Mouse (Mus musculus) thymus, postnatal 36 days (tissue): ENCODE data around the gene Fry.

Source experiments
- DNase-seq, 2 experiments: peaks; one replicate each; pipeline ENCODE4 v3.0.0; 2022; ENCODE audit warnings: mixed read lengths in 2 of 2

Gene Fry

GRCm38 (mm10) chr5:150131166-150131565 lies 12.7 kb downstream of the Fry start:
- no peak for DNase-seq

GRCm38 (mm10) chr5:150134651-150135050 lies 16.2 kb downstream of the Fry start:
- DNase-seq: no peak

DNA sequence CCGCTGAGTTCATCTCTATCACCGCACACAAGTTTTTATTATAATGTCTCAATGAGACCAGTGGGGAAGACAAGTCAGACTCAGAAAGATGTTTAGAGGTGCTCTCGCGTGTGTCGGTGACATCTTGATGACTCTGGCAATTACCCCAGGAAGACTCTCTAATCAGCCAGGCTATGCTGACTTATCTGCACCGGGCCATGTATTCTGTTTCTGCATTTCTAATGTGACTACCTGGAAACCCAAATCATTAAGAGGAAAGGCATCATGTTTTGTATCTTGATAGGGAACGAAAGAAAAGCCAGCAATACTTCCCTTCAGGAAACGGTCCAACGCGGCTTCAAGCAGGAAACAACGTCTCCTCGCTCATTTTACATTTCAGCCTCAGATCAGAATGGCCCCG lies 17.1 kb downstream of the Fry start:
- DNase-seq: no peak

GRCm38 (mm10) chr5:150137772-150138451 lies 19.5 kb downstream of the Fry start:
- peak in 1 of 2 experiments; percentile 18 for DNase-seq

DNA sequence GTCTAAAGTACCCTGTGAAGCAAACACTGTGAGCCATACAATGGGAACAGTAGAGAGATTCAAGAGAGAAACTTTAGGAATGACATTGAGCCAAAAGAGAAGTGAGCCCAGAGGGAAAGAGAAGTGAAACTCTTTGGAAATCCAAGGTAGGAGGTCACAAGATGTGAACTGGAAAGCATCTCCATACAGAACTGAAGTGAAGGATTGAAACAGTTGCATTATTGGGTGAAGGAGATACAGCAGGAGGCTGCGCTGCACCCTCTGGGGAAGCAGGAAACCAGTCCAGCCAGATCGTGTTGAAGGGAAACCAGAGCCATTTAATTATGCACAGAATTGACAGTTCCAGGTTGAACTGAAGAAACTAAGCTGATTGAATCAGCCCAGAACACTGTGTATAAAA lies 22.1 kb downstream of the Fry start:
- DNase-seq: no peak

DNA sequence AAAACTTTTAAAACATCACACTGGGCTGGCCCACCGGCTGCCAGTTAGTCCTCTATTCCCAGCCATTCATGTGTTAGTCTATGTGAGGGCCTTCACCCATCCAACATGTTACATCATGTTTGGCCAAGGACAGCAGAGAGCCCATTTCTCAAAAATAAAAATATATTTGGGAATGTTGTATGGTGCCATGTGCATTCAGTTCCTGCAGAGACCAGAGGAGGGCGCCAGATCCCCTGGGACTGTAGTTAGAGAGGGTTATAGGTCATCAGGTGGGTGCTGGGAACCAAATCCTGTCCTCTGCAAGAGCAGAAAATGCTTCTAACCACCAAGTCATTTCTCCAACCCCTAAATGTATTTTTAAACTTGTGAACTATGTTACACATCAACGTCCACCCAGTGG lies 27.5 kb downstream of the Fry start:
- DNase-seq: no peak

- no peak for DNase-seq
Measured at GRCm38 (mm10) chr5:150146612-150147011, 28.2 kb downstream of the Fry start.

DNA sequence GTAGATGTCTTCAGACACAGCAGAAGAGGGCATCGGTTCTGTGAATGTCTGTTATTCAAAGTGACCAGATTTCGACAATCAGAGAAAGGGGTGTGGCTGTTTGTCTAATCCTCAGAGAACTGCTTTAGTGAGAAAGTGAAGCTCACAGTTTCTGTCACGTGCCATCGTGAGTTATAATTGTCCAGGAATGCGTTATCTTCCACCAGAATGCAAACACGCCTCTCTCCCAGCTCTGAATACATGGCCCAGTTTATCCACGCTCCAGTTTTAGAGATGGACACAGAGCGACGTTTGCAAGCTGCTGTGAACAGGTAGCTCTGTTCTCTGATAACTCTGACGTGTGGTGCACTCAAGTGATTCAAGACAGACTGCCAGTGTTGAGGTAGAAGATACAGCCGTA lies 31.3 kb downstream of the Fry start:
- no peak for DNase-seq

- DNase-seq: no peak
Measured at GRCm38 (mm10) chr5:150150986-150151385, 32.5 kb downstream of the Fry start.

- no peak for DNase-seq
Measured at GRCm38 (mm10) chr5:150152071-150152879, 33.8 kb downstream of the Fry start.

- DNase-seq: no peak
Measured at GRCm38 (mm10) chr5:150152880-150153281, 34.4 kb downstream of the Fry start.

DNA sequence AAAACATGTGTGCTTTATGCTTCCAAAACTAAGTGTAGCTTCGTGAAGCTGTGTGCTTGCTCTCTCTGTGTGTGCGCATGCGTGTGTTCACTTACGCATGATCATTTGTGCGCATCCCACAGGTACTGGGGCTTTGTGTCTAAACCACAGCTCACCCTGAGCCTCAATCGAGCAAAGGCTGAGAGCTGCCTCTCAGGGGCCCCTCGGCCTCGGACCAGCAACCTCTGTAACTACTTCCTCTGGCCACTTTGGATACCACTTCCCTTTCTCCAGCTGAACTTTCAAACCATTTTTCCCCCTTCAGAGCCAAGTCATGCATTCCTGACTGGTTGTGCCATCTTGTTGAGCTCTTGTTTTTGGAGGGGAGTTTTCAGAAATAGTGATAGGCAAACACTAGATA lies 36.9 kb downstream of the Fry start:
- DNase-seq: no peak

DNA sequence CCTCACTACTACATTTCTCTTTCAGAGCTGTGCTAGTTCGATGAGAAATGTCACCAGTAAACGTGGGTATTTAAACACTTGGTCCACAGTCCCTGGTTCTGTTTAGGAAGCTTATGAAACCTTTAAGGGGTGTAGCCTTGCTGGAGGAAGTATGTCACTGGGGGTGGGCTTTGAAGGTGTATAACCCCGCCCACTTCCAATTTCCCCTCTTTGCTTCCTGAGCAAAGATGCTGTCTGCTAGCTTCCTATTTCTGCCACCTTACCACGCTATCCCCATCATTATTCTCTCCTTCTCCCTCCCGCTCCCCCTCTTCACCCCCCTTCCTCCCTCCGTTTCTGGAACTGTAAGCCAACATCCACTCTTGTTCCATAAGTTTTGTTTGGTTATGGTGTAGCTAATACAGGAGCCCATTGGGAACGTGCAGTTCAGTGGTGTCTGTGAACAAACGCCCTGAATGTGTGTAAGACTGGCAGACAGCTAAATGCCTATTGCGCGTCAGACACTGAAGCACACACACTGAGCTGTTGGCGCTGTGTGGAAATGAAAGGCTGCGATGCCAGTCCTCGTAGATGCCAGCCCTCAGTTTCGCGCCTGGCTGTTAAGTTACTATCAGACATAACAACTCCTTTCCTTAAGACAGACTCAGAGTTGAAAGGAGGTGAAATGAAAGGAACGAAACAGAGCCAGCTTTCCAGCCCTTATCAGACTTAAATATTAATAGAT lies 37.8 kb downstream of the Fry start:
- no peak for DNase-seq

DNA sequence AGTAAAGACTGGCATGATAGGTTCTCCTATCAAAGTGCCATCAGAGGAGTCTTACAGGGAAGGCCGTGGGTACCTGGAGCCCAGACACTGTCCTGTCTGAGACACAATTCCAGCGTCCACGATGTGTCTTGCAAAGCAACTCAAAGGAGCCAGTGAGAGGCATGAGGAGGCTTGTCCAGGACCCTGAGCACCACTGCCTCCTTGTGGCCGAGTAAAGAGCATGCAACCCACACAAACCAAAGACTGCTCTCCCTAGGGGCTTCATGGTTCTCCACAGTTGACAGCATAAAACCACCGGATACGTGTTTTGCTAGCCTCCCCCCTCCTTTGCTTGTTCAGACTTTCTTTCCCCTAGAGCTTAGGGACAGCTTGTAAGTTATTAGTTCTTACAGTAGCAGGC lies 39.2 kb downstream of the Fry start:
- peak; percentile 53 to 54 for DNase-seq

DNA sequence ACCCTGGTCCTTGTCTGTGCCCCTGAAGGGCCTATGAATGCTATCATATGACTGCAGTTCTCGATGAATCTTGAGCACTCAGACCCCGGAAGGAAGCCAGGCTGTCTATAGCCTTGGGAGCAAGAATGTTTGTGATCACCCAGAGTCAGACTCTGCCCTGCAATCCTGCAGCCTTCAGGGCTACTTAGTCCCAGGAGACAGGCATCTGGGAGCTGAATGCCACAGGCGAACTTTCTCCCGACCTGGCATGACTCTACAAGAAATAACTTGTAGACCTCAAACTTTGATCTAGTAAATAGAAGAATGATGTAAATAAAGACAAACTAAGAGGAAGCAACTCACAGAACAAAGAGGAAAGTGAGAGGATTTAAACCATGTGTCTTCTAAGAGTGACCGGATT lies 40.7 kb downstream of the Fry start:
- DNase-seq: no peak

DNA sequence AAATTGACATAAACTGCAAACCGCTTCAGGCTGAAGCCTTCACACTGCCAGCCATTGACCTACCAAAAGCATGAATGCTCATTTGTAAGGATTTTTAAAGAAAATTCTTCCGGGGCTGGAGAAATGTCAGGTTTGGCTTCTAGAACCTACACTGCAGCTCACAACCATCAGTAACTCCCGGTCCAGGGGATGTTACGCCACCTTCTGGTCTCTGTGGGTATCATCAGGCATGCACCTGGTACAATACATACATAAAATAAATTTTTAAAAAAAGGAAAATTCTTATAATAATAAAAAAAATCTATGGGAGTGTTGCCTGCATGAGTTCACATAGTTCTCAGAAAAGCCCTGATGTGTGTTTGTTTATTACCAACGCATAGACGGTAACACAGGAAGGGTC lies 42.7 kb downstream of the Fry start:
- no peak for DNase-seq

GRCm38 (mm10) chr5:150161898-150162297 lies 43.5 kb downstream of the Fry start:
- DNase-seq: no peak

GRCm38 (mm10) chr5:150164671-150165070 lies 46.2 kb downstream of the Fry start:
- no peak for DNase-seq

GRCm38 (mm10) chr5:150166811-150167210 lies 48.4 kb downstream of the Fry start:
- DNase-seq: no peak

DNA sequence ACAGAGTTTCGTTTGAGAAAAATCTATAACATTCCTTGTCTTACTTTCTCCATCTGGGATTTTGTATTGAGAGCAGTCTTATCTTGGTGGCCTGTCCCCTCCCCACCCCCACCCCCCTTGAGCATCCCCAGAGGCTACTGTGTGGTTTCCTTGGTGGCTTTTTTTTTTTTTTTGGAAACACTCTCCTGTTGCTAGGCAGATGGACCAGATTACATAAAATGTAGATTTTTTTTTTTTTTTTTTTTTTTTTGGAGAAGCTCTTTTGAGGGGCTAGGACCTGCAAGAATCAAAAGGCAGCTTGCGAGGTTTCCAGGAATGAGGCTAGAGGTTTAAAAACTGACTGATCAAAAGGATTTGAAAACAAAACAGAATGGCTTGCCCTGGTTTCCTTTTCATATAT lies 48.8 kb downstream of the Fry start:
- DNase-seq: no peak

- DNase-seq: peak; percentile 32 to 43
Measured at GRCm38 (mm10) chr5:150168712-150169111, 50.3 kb downstream of the Fry start.

DNA sequence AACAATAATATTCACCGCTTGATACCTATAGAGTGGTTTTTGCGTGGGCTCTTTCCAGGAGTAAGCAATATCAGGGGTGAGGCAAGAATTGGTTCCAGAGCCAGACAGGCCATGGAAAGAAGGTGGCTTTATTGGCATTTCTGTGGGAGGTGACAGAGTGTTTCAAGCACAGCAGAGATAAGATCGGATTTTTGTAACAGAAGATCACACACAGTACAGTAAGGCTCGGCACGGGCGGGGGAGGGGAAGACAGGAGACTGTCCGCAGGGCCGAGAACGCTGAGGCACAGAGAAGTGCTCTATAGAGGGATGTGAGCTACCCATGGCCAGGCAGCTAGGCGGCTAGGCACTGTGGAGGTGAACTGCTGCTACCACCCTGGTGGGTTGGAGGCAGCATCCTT lies 53.1 kb downstream of the Fry start:
- DNase-seq: no peak

DNA sequence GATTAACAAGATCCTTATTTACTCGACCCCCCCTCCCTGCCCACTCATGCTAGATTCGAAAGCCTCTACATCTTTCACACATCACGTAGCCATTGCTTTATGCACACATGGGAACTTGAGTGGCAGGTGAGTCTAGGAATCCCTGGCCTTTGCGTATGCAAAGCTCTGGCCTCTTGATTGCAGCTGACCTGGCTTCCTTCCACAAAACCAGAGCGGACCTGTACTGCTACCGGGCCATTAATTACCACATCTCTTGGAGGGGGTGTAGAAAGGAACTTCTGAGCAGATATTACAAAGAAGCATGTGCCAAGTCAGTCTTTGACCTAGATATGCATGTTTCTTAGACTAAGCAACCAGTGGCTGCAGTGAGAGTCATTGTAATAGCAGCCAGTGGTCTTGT lies 55.4 kb downstream of the Fry start:
- DNase-seq: no peak

DNA sequence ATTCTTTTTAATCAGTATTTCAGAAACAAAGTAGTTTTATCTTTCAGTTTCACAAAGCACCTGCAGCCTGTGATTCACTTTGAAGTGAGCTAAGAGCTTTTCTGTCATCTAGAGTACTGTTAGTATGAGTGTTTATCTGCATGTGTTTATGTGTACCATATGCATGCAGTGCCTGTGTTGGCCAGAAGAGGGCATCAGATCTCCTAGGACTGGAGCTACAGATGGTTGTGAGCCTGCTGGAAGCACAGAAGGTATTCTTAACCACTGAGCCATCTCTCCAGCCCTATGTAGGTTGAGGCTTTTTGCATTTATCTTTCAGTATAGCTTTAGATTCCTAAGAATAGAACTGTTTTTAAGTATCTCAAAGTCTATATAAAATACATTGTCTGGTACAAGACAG lies 56.5 kb downstream of the Fry start:
- no peak for DNase-seq
